Mouse (Mus musculus) neural tube, embryonic 12.5 days (tissue): Measurements from ENCODE around the gene Slc7a8. TPM values are rescaled to one million over a fixed set of nuclear protein-coding genes. Genes with fewer than 3 reads are reported as not detected.

Source experiments
- ATAC-seq: fragments of 200-750 bp; cut with Nextera tagmentation; 2 replicates; pipeline ENCODE4 v1.8.0; 2017; ENCODE audit warnings: low read depth, mild to moderate bottlenecking, moderate TSS enrichment, moderate library complexity; ENCODE audit not compliant: low FRiP score
- H3K27ac ChIP-seq: fragments of 300-500 bp; sonication (generic); 2 replicates; pipeline ENCODE4 v1.5.1; 2016
- H3K27me3 ChIP-seq: fragments of 300-500 bp; sonication (generic); replicated peaks from 2 replicates; pipeline ENCODE4 v1.6.1; 2016; ENCODE audit warnings: mild to moderate bottlenecking
- H3K36me3 ChIP-seq: fragments of 300-500 bp; sonication (generic); 2 replicates; pipeline ENCODE4 v1.6.1; 2016; ENCODE audit warnings: mild to moderate bottlenecking
- H3K4me1 ChIP-seq: fragments of 300-500 bp; sonication (generic); 2 replicates; pipeline ENCODE4 v1.6.1; 2016
- H3K4me2 ChIP-seq: fragments of 300-500 bp; sonication (generic); replicated peaks from 2 replicates; pipeline ENCODE4 v1.6.1; 2016; ENCODE audit warnings: mild to moderate bottlenecking
- H3K4me3 ChIP-seq: fragments of 300-500 bp; sonication (generic); 2 replicates; pipeline ENCODE4 v1.5.1; 2016
- H3K9ac ChIP-seq: fragments of 300-500 bp; sonication (generic); 2 replicates; pipeline ENCODE4 v1.6.1; 2016; ENCODE audit warnings: mild to moderate bottlenecking
- H3K9me3 ChIP-seq: fragments of 300-500 bp; sonication (generic); 2 replicates; pipeline ENCODE4 v1.6.1; 2016; ENCODE audit warnings: mild to moderate bottlenecking
- WGBS: fragments of 180-500 bp; shearing (Covaris S2); methylation state at CpG from one replicate; pipeline ENCODE4 v1.1.7; 2016; 5-methylcytosine and 5-hydroxymethylcytosine counted together
- polyA plus RNA-seq: library from polyadenylated mRNA; unstranded; fragments of >200 nt; fragmentation: Nextera tagmentation; extraction: Ambion mirVana; gene quantifications from 2 replicates; pipeline ENCODE4 v1.2.1, GENCODE M21; 2016

The Slc7a8 gene
- polyA plus RNA-seq, 1 experiment from 2014 or later = 3.7 TPM

- Histone ChIP-seq H3K36me3 (no peaks in the 10 kb centered on the region), H3K27ac (no peak overlapping the region), H3K9ac (no peak overlapping the region), H3K27me3 (no peaks in the 10 kb centered on the region), H3K9me3 (no peaks in the 10 kb centered on the region), H3K4me3 (no peak overlapping the region), H3K4me1 (no peaks in the 10 kb centered on the region), H3K4me2 (no peak overlapping the region)
- WGBS = 73% methylated on average over 13 of the region's 13 CpGs
- ATAC-seq = no peak
These were observed 52.7 kb downstream of the Slc7a8 start for GRCm38 (mm10) chr14:54728823-54729653.

- no peak for ATAC-seq
- Histone ChIP-seq H3K4me2 (no peak overlapping the region), H3K27me3 (no peaks in the 10 kb centered on the region), H3K9me3 (no peaks in the 10 kb centered on the region), H3K4me1 (no peaks in the 10 kb centered on the region), H3K4me3 (no peak overlapping the region), H3K36me3 (no peaks in the 10 kb centered on the region), H3K27ac (no peak overlapping the region), H3K9ac (no peak overlapping the region)
- 77% methylated on average over 5 of the region's 5 CpGs for WGBS
These were observed 54.2 kb downstream of the Slc7a8 start for GRCm38 (mm10) chr14:54727565-54727964.

DNA sequence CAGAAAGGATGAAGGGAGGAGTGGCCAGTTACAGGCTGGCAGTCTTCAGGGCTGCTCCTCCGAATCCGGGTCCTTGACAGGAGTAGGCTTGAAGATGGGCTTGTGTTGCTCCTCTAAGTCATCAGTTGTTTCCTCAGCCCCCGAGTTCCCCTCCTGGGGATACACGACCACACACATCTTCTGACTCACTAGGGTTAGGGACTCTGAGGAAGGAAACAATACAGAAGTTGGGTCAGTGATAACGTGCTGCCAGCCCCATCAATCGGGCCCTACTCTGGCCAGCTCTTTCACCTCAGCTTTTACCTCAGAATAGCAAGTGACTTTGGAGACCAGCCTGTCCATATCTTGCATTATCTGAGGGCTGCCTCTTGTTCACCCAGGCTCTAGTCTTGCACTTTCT lies 57.7 kb downstream of the Slc7a8 start:
- 88% methylated on average over 6 of the region's 6 CpGs for WGBS
- Histone ChIP-seq H3K36me3 (no peaks in the 10 kb centered on the region), H3K27ac (no peak overlapping the region), H3K9me3 (no peaks in the 10 kb centered on the region), H3K4me3 (no peak overlapping the region), H3K4me2 (no peak overlapping the region), H3K4me1 (no peaks in the 10 kb centered on the region), H3K27me3 (no peaks in the 10 kb centered on the region), H3K9ac (no peak overlapping the region)
- no peak for ATAC-seq

DNA sequence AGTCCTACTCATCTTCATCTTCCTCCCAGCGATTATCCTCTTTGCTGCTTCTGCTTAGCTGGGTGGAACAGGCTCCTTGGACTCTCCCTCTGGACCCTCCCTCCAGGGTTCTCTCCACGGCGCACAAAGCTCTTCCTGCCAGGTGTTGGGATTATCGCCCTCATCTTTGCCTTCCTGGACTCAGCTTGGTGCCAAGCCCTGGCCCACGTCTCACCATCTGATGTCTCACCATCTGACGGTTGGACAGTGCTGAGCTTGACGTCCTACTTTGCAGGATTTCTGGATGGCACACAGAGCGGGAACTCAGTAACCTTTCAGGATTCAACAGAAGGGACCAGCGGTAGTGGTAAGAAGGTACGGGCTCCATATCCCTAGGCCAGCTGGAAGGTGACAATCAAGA lies 60.0 kb downstream of the Slc7a8 start:
- ATAC-seq = no peak
- Histone ChIP-seq H3K4me3 (no peak overlapping the region), H3K4me1 (no peaks in the 10 kb centered on the region), H3K36me3 (no peaks in the 10 kb centered on the region), H3K27me3 (no peaks in the 10 kb centered on the region), H3K9me3 (no peaks in the 10 kb centered on the region), H3K4me2 (no peak overlapping the region), H3K27ac (no peak overlapping the region), H3K9ac (no peak overlapping the region)
- whole genome bisulfite sequencing = 84% methylated on average over 10 of the region's 10 CpGs

- no peaks in the 10 kb centered on the region for H3K9me3 ChIP-seq
- H3K9ac ChIP-seq = no peak overlapping the region
- 87% methylated on average over 7 of the region's 7 CpGs for WGBS
- H3K27me3 ChIP-seq = no peaks in the 10 kb centered on the region
- no peak overlapping the region for H3K27ac ChIP-seq
- no peaks in the 10 kb centered on the region for H3K4me1 ChIP-seq
- ATAC-seq = no peak
- H3K4me2 ChIP-seq = no peak overlapping the region
- no peak overlapping the region for H3K4me3 ChIP-seq
- H3K36me3 ChIP-seq = no peaks in the 10 kb centered on the region
These were observed 60.9 kb downstream of the Slc7a8 start for GRCm38 (mm10) chr14:54720654-54721350.

GRCm38 (mm10) chr14:54720041-54720440 lies 61.7 kb downstream of the Slc7a8 start:
- ATAC-seq = no peak
- Histone ChIP-seq H3K36me3 (no peaks in the 10 kb centered on the region), H3K27me3 (no peaks in the 10 kb centered on the region), H3K4me1 (0 out of 2 replicates have a peak, but pooled peaks cover under 1% of the 10 kb centered on the region), H3K9ac (no peak overlapping the region), H3K4me2 (no peak overlapping the region), H3K4me3 (no peak overlapping the region), H3K27ac (no peak overlapping the region), H3K9me3 (no peaks in the 10 kb centered on the region)
- 91% methylated on average over 11 of the region's 11 CpGs for WGBS

- H3K4me1 ChIP-seq = 0 out of 2 replicates have a peak, but pooled peaks cover 7% of the 10 kb centered on the region
- H3K36me3 ChIP-seq = no peaks in the 10 kb centered on the region
- no peak overlapping the region for H3K27ac ChIP-seq
- H3K4me2 ChIP-seq = peak overlapping the region; percentile 64; the same call in 1 of the 2 replicates
- no peak for ATAC-seq
- WGBS = 86% methylated on average over 1 of the region's 1 CpGs
- no peaks in the 10 kb centered on the region for H3K9me3 ChIP-seq
- no peak overlapping the region for H3K4me3 ChIP-seq
- no peaks in the 10 kb centered on the region for H3K27me3 ChIP-seq
- no peak overlapping the region for H3K9ac ChIP-seq
These were observed 66.3 kb downstream of the Slc7a8 start for GRCm38 (mm10) chr14:54715402-54715801.

DNA sequence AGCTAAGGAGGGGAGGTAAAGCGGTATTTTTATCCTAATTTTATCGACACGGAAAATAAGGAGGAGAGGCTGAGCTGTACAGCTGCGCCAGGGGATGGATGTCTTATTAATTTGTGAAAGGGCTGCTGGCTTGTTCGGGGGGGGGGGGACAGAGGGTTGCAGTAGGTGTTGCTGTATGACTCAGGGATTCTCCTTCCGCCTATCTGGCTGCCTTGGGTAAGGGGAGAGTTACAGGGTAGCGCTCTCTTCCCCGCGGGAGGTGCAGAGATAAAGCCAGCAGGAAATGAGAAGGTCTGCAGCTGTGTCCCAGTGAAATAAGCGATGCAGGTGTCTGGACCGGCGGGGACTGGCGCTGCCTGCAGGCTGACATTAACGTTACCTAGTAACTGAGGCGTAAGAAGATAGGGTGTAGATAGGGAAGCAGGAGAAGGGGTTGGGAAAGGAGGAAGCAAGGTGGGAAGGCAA lies 67.1 kb downstream of the Slc7a8 start:
- peak overlapping the region; percentile 17; the same call in 1 of the 2 replicates for H3K9ac ChIP-seq
- WGBS = 3% methylated on average over 15 of the region's 15 CpGs

DNA sequence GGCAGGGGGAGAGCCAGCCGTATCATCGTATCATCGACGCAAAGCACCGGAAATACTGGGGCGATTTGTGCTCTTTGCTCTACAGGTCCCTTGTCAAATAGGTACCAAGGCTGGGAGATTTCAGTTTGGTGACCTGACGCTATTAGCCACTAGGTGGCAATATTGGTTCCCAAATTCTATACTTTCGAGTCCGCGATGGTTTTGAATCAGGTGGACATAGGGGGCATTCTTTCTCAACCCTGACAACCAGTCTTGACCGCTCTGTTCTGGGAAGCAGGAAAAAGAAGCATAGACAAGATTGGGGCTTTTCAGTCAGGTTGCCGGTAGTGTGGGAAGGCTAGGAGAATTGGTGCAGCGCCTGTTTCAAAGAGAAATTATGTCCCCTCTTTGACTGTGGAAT lies 67.6 kb downstream of the Slc7a8 start:
- Histone ChIP-seq H3K27me3 (no peaks in the 10 kb centered on the region), H3K36me3 (no peaks in the 10 kb centered on the region), H3K9me3 (no peaks in the 10 kb centered on the region), H3K4me3 (peak overlapping the region; percentile 27), H3K9ac (peak overlapping the region; percentile 17; the same call in 1 of the 2 replicates), H3K4me1 (0 out of 2 replicates have a peak, but pooled peaks cover 7% of the 10 kb centered on the region), H3K27ac (no peak overlapping the region), H3K4me2 (peak overlapping the region; percentile 64)
- ATAC-seq = peak; percentile 79
- WGBS = 2% methylated on average over 13 of the region's 13 CpGs

More for the DNA sequence above, 67.1 kb downstream of the Slc7a8 start:
- Histone ChIP-seq H3K4me1 (0 out of 2 replicates have a peak, but pooled peaks cover 7% of the 10 kb centered on the region), H3K27ac (no peak overlapping the region), H3K36me3 (no peaks in the 10 kb centered on the region), H3K9me3 (no peaks in the 10 kb centered on the region), H3K4me3 (peak overlapping the region; percentile 27), H3K27me3 (no peaks in the 10 kb centered on the region), H3K4me2 (peak overlapping the region; percentile 64)
- ATAC-seq = peak; percentile 69

- H3K4me2 ChIP-seq = no peak overlapping the region
- no peaks in the 10 kb centered on the region for H3K27me3 ChIP-seq
- H3K9me3 ChIP-seq = no peaks in the 10 kb centered on the region
- WGBS = 79% methylated on average over 8 of the region's 8 CpGs
- no peak overlapping the region for H3K9ac ChIP-seq
- H3K36me3 ChIP-seq = no peaks in the 10 kb centered on the region
- no peak for ATAC-seq
- 0 out of 2 replicates have a peak, but pooled peaks cover 7% of the 10 kb centered on the region for H3K4me1 ChIP-seq
- H3K4me3 ChIP-seq = no peak overlapping the region
- H3K27ac ChIP-seq = no peak overlapping the region
These were observed 68.9 kb downstream of the Slc7a8 start for GRCm38 (mm10) chr14:54712861-54713260.

DNA sequence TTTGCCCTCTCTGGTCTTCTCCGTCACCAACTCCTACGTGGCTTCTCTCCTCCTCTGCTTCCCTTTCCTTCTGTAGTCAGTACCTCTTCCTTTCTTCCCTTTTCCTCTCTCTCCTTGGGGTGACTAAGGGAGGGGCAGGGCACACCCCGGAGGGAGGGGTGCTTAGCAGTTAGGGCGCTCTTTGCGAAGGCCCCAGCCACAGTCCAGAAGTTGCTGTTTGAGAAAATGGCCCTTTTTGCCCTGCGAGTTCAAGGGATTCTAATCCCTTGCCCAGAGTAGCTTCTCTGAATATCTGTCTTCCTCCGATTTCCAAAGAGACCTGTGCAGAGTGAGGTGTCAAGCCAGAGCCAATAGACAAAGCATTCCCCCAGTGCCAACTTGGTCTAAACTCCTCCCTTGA lies 69.7 kb downstream of the Slc7a8 start, which contains the start of gene Cebpe:
Gene Cebpe (minus strand): TSS at position 101 of the 400 bp plus-strand sequence.
- H3K27me3 ChIP-seq = no peaks in the 10 kb centered on the region
- no peak for ATAC-seq
- 0 out of 2 replicates have a peak, but pooled peaks cover 7% of the 10 kb centered on the region for H3K4me1 ChIP-seq
- no peak within 1 kb of the TSS for H3K4me2 ChIP-seq
- no peak within 1 kb of the TSS for H3K4me3 ChIP-seq
- 90% methylated on average over 7 of the region's 7 CpGs for WGBS
- no peak within 1 kb of the TSS for H3K27ac ChIP-seq
- H3K9ac ChIP-seq = no peak within 1 kb of the TSS
- H3K36me3 ChIP-seq = no peaks in the 10 kb centered on the region
- H3K9me3 ChIP-seq = no peaks in the 10 kb centered on the region

GRCm38 (mm10) chr14:54709054-54709453 lies 72.7 kb downstream of the Slc7a8 start:
- no peaks in the 10 kb centered on the region for H3K9me3 ChIP-seq
- no peak overlapping the region for H3K27ac ChIP-seq
- no peaks in the 10 kb centered on the region for H3K27me3 ChIP-seq
- H3K36me3 ChIP-seq = no peaks in the 10 kb centered on the region
- H3K4me3 ChIP-seq = no peak overlapping the region
- H3K4me2 ChIP-seq = no peak overlapping the region
- 82% methylated on average over 9 of the region's 9 CpGs for WGBS
- no peak overlapping the region for H3K9ac ChIP-seq
- no peak for ATAC-seq
- H3K4me1 ChIP-seq = no peaks in the 10 kb centered on the region
